Mouse (Mus musculus): Measurements from ENCODE around the gene Cd84.

Cd84 gene

DNA sequence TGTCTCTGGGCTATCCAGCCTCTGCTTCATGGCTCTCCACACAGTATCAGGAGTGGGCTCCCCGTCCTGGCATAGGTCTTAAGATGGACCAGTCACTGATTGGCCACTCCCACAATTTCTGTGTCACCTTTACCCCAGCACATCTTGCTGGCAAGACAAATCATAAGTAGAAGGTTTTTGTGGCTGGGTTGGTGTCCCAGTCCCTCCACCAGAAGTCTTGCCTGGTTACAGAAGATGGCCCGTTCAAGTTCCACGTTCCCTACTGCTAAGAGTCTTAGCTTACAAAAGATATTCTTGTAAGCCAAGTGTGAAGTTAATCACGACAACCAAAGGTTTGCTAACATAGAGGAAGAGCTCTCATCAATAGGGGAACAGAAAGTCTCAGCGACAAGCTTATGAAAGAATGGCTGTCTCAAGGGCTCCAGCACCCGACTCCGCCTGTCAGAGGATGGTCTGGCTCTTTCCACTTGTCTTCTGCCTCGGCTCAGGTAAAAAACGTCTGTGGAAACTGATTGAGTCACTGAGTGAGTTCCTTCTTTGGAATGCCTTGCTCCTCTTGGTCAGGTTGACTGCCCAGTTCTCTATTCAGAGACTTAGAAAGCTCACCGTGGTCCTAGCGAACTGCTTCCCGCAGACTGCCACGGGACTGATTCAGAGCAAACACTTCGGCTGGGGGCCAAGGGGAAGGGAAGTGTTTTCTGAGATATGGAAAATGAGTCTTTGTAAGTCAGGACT is 78.0 kb downstream of the Cd84 start, which contains the start of gene Slamf6:
TSS of gene Slamf6 (plus strand) at position 211 of the 735 bp plus-strand sequence.
- no peak for DNase-seq

DNA sequence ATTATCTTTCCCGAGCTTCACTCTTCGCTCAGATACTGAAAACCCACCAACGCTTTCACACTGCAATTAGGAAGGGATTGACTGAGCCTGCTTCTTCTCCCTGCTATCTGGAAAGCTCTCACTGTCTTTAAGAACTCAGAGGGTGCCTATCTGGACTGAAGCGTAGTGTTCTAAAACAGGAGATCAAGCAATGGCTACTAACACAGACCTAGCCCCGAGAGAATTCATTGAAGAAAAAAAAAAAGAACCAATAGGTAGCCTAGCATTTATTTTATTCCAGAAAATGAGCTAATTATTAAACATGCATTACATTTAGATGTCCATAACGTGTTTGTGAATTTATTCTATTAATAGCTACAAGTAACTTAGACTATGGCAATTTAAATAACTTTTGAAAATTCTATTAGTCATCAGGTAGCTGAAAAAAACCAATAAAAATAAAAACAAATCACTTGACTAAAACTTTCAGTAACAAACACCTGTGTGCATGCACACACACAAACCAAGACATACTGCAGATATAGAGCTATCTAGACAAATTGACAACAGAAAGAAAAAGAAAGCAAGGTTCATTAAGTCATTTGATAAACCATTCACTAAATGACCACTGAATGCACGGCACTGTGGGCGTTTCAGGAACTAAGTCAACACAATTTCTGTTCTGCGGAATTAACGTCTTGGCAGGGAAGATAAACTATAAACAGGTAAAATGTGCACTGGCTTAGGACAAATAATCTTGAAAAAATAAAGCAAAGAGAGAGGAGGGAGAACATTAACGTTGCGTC is 78.8 kb downstream of the Cd84 start:
- no peak for DNase-seq

- DNase-seq, result no peak
Observed at GRCm38 (mm10) chr1:171919193-171919592, 79.7 kb downstream of the Cd84 start.

- no peak for DNase-seq
Observed at GRCm38 (mm10) chr1:171919901-171920510, 80.5 kb downstream of the Cd84 start.

GRCm38 (mm10) chr1:171920989-171921621 is 81.6 kb downstream of the Cd84 start:
- DNase-seq, result no peak

- no peak for DNase-seq
Observed at GRCm38 (mm10) chr1:171921641-171922040, 82.1 kb downstream of the Cd84 start.

- DNase-seq, result no peak
Observed at GRCm38 (mm10) chr1:171922844-171923243, 83.3 kb downstream of the Cd84 start.

GRCm38 (mm10) chr1:171924900-171925299 is 85.4 kb downstream of the Cd84 start:
- DNase-seq, result no peak

GRCm38 (mm10) chr1:171933851-171934250 is 94.4 kb downstream of the Cd84 start:
- no peak for DNase-seq

DNA sequence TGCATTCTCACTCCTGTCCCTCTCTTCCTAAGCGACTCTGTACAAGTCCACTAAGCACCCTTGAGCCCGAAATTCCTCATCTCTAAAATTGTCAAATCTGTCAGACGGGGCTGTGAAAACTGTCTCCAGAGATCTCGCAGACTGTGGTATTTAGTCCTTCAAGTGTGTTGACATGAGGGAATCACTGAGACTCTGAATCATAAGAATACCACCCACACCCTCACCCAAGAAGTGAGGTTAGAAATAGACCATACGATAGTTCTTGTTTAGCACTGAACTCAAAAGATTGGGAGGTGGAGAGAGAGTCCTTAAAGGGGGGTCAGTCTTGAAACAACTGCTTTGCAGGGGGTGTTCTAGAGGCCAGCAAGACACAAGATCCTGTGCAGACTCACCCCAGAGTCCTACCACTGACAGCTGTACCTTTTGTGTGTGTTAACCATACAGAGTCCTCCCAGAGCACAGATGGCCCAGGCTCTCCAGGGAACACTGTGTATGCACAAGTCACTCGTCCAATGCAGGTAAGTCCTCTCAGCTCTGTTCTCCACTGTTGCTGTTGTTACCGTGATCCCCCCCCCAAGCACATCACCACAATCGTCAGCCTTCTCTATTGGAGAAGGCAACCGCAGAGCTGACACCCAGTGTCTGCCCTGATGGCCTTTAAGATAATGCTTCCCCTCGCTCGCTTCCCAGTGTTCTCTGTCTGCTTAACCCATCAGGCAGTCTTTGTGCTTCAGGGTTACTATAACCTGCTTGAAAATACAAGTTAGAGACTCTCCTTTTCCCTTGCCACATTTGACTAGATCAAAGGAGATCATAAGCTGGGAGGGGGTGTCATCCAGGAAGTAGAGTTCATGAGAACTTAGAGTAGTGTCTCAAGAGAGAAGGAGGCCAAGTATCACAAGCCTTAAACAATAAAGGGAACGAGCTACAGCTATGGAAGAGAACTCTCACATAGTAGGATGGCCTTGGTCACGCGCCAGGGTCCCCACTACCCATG is 99.8 kb downstream of the Cd84 start:
- DNase-seq, result no peak
